Mouse (Mus musculus): ENCODE data around the gene Alpk1. TPM values are rescaled to one million over a fixed set of nuclear protein-coding genes. Genes with fewer than 3 reads are reported as not detected.

Alpk1 gene
- total RNA-seq, 2 experiments from 2014 or later: 2.9 to 5.2 TPM

DNA sequence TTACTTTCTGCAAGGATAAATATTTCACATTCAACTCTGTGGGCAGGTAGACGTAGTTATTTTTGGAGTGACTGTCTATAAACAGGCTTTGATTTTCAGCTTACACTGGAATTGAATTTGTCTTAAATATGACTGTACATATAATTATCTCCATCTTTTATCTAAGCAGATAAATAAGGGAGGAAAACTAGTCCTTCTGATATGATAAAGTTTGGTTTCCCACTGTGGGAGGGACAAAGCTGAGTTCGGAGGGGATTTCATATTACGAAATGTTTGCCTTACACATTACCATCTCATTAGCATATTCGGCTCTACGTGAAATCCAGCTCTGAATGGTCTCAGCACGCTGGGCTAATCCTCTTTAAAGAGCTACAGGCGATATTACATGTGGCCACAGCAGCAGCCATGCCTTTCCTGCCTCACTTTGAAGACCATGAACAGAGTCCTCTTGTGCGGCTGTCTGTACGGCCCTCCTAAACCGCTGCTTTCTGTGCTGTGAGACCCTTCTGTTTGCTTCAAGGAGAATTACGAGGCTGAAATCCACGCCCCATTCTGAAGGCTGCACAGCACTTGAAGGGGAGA is 30.3 kb downstream of the Alpk1 start:
- intact Hi-C loops (cut with DNase I): no loop called here

DNA sequence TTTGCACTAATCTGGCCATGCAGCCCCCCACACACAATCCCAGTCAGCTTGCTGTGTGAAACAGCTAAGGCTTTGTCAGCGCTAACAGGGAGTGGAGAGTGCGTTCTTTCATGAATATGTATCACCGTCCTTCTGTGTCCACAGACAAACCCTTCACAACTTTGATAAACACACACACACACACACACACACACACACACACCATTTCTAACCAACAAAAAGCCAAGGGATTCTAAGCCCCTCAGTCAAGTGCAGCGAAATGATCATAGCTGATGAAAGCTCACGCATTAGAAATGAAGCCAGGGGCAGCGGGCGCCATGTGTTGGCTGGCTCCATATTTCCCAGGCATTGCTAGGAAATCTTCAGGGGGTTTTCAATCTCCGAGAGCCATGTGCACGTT is 31.1 kb downstream of the Alpk1 start:
- intact Hi-C loops (cut with DNase I): no loop called here
- no peak for DNase-seq

More for the DNA sequence above, 30.3 kb downstream of the Alpk1 start:
- DNase-seq: no peak

DNA sequence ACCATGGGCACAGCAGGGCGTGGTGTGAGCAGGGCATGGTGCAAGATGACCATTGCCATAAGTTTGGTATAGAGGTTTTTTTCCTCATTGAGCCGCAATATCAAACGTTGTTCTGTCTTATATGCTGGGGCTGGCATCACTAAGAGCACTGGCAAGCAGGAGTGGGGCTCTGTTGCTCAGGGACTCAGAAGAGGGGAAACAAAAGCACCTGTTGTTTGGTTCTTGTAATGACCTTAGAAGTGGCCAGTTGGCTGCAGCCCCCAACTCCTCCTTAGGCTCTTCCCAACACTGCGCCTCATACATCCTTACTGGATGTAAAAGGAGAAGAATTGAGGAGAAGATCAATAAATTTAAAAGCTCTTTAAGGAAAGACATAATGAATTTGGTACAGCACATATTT is 31.7 kb downstream of the Alpk1 start:
- intact Hi-C loops (cut with DNase I): no loop called here
- DNase-seq: no peak

DNA sequence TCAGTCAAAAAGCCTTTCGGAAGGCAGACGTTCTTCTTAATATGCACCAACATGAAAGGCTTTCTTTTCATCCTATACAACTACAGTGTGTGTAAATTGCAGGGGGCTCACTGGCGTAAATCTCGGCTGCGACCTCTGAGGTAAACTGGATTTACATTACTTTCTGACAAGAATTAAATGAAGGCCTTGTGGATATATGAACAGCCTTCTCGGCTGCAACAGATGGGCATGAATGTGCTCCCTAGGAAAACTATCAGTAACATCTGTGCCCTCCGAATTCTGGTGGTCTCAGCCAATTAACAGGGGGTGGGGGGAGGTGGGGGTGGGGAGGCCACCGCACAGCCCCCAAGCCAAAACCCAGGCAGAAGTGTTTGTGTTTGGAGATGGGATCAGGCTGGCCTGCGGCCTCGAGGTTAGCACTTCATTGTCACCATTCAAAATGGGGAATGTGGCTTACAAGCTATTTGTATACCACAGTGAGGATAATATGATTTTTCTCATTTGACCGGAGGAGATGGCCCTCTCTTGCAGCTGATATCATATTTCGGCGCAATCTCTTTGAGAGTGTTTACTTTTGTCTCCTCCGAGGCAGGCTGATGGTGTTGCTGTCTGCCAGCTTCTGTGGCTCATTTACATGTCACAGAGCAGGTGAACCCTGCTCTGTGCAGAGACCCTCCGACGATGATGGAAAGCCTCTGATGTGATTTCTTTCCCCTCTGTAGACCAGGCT is 34.3 kb downstream of the Alpk1 start:
- no peak for DNase-seq
- intact Hi-C loops (cut with DNase I): no loop called here

DNA sequence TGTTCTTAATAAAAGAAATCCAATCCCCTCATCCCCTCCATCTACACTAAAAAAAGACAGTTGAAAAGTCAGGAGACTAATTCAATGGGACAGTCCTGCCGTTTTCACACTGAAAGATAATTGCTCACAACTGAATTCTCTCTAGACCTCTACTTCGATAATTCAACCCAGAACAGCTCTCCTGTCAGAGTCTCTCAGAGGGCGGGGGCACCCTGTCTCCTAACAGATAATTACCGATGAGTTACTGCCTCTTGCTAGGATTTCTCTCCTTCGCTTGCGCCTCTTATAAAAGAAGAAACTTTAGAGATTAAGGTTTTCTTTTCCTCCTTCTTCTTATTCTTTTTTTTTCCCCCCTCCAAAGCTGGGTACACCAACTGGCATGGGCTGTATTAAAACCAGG is 34.8 kb downstream of the Alpk1 start:
- no peak for DNase-seq
- intact Hi-C loops (cut with DNase I): no loop called here

DNA sequence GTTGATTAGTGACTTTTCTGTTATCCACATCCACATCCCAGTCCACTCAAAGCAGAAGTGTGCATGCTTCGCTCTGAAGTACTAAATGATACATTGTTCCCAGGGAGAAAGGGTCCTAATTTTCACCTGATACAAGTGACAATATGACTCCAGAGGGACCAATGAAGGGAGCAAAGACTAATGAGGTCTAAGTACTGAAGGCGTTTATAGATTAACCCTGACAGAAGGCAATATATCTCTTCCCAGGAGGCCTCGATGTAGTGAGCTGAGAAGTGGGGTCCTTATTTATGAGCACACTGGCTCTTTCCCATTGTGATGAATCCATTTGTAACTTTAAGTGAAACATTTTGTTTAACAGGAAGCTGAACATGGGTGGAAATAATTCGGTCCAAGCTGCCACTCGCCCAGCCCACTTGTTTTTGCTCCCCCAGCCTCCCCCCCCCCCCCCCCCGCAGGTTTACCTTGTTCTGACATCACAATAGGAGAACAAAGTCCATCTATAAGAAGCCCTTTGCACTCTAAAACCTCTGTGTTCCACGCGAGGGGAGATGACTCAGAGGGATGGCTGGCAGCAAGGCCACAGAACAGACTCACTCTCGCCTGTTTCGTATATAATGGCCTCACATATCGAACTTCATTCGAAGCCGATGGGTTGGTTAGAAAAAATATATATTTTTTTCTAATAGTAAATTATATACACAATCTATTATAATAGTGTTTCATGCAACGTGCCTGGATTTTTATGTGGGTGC is 36.5 kb downstream of the Alpk1 start:
- no peak for DNase-seq
- intact Hi-C loops (cut with DNase I): no loop called here

DNA sequence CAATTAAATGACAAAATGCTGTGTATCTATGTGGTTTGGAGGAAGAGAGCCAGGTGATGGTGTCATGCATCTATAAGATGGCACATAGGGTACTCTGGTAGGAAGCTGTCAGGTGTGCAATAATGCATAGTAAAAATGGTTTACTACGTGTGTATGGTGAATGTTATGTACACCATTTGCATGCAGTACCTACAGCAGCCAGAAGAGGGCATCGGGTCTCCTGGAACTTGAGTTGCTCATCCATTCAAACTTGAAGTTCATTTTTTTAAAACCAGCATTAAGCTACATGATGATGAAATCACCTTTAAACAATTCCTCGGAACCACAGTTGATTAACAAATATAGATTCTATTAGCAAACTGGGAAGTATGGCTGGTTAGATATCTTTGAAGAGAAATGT is 38.9 kb downstream of the Alpk1 start:
- no peak for DNase-seq

DNA sequence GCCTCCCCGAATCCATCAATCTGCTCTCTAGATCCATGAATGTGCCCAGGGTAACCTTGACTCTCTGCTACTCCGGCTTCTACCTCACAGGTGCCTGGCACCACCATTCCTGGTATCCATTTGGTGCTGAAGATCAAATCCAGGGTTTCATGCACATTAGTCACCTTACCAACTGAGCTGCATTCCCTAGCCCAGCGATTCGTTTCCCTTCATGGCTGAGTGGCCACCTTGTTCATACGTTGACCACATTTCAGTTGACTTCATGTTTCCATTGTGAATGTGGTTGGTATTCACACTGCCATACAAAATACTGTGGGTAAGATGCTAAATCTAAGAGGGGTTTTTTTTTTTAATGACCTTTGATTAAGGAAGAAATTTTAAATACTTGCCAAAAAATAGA is 42.5 kb downstream of the Alpk1 start:
- no peak for DNase-seq
- intact Hi-C loops (cut with DNase I): no loop called here

More for the DNA sequence above, 38.9 kb downstream of the Alpk1 start:
- intact Hi-C loops (cut with DNase I): no loop called here

DNA sequence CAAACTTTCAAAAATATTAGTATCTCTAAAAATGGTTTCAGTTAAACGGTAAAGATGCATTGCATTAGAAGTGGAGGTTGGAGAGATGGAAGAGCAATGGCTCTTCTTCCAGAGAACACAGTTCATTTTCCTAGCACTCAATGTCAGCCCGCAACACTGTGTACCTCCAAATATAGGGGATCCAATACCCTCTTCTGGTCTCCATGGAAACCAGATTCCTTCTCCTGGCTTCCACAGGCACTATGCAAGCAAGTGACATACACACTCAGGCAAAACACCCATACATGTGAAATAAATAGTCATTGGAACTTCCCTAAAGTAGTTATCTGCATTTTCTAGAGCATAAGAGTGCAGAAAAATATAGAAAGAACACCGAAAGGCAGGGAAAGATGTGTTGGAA is 44.9 kb downstream of the Alpk1 start:
- DNase-seq: no peak
- intact Hi-C loops (cut with DNase I): no loop called here

DNA sequence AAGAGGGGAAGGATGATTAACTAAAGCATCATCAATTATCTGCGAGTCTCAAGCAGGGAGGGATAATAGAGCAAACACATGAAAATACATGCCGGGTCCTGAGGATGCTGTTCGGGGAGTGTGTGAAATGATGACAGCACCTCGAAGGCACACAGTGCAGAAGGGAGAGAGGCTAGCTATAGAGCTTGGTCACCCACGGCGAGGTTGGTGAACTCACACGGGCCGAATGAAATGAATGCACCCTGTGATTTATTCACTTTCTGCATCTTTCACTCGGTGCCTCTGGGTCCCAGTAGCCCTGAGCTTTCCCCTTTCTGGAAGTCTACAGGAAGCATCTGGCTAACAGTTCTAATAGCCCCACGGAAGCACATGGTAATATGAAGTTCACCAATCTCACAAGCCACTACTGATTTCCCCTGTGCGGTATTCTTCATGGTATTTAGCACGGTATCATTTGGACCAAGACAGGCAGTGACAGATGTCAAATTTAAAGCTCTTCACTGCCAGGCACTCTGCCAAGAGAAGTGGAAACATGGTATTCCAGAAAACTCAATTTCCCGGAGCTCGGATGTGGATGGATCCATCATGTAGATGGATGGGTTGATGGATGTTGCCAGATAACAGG is 50.7 kb downstream of the Alpk1 start:
- intact Hi-C loops (cut with DNase I): no loop called here
- no peak for DNase-seq

DNA sequence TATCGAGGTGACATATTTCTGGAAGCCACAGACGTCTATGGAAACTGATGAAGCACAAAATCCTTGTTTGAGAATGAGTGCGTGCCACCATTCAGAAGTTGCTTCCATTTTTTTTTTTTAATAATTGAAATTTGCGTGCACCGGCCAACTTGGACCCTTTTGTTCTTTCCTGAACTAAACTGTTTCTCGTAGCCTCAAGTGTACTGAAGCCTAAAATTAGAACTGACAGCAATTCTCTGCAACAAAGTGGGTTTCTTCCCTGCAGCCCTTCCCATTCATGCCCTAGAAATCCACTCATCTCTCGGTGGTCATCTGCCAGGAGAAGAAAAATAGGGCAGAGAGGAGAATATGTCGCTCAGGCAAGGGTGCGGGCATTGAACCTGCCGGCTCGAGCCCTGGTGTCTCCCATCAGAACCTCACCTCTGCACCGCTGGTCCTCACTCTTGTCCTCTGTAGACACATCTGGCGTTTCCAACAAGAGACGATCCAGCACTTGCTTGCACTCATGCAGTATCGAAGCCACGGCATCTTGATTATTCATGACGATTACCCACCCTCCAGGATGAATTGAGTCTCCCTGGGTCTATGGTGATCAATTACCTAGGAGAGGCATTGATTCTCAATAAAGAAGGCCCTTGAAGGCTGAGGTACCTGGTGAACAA is 51.3 kb downstream of the Alpk1 start:
- intact Hi-C loops (cut with DNase I): no loop called here

DNA sequence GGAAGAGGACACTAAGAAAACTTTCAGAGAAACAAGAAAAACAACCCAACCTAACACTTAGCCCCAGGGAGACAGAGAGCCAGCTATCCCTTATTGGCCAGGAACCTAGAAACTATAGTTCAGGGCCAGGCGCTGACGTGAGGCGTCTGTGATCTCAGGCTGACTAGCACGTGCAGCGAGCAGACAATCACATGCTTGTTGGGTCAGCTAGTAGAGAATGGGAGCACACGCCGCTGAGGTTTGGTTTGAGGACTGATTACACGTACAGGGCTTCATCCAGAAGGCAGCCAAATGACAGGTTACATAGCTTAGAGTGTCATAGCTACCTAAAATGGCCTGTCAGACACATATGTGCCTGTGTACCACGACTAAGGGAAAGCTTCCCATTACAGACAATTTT is 52.3 kb downstream of the Alpk1 start:
- DNase-seq: no peak
- intact Hi-C loops (cut with DNase I): no loop called here

More for the DNA sequence above, 51.3 kb downstream of the Alpk1 start:
- no peak for DNase-seq

DNA sequence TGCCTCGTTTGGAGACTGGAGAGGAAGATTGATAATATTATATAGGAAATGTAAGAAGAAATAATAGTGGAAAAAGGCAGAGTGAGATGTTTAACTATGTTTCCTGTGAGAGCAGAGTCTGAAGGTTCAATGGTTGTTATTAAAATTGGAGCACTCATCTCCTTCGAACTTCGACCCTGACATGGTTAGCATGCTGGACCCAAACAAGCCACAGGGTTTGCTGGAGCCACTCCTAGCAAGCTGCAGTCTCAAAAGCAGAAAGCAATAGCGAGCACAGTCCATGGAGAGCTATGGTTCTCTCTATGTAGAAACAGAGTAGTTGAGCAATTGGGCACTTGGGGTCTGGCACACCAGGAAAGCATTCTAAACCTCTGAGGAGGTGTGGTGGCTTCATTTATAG is 59.4 kb downstream of the Alpk1 start:
- no peak for DNase-seq
- intact Hi-C loops (cut with DNase I): no loop called here

DNA sequence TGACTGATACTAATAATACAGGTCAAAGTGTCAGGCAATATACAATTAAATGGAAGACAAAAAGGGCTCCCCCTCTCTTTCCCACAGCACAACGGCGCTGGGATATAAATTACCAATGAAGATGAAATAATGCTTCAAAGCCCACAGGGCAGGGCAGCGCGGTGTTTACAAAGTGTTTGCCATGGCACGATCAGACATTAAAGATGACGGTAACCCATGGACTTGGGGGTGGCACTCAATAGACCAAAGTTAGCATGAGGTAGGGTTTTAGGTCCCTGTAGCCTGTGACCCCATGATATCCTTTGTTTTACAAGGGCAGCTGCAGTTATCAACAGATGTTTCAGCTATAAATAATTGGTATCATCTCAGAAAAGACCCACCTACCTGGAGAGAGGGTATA is 60.3 kb downstream of the Alpk1 start:
- intact Hi-C loops (cut with DNase I): no loop called here
- DNase-seq: no peak

DNA sequence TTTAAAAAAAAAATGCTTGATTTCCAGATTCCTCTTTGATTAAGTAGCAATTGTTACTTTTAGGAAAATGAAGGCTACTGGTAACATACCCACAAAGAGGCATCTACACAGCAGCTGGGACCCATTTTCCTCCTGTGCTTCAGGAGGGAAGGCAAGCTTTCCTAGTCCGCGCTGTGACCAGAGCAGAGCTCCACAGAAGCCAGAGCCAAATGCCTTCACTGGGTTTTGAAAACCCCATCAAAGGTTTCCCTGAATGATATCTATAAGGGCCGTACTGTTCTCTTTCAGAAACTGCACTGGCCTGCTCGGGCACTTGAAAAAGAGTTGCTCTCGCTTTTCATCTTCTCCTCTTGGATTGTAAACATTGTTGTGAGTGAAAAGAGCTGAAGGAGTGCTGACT is 60.7 kb downstream of the Alpk1 start:
- intact Hi-C loops (cut with DNase I): no loop called here
- DNase-seq: no peak

DNA sequence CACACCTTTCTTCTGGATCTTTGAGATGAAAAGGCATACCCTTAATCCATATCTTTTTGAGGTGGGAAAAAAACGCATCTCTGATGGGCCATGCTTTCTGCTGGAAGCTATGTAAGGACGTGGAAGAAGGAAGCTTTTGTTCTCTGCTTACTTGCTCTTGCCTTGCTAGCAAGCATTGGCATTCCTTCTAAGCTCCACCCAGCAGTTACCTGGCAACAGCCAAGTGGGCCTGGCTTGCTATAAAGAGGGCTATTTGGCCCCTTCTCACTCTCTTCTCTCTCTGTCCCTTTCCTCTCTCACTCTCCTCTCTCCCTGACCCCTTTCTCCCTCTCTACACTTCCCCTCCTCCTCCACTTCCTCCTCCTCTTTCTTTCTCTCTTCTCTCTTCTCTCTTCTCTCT is 63.6 kb downstream of the Alpk1 start:
- intact Hi-C loops (cut with DNase I): no loop called here

DNA sequence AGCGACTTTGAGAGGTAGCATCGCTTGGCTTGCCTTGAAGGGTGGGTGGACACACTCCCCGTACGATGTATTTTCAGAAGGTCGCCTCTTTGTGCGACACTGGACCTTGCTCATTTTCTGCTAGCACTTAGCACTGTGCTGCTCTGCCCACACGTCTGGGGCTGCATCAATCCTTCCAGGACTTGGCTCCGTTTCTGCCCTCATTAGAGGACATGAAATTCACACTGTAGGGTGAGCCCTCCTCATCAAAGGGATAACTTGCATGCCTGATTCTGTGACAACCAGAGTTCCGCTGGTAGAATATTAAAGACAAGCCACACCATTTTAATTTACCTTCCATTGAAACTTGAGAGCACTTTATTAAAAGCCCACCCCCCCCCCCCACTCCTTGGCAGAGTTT is 67.2 kb downstream of the Alpk1 start:
- DNase-seq: no peak
- intact Hi-C loops (cut with DNase I): no loop called here

More for the DNA sequence above, 63.6 kb downstream of the Alpk1 start:
- DNase-seq: no peak

DNA sequence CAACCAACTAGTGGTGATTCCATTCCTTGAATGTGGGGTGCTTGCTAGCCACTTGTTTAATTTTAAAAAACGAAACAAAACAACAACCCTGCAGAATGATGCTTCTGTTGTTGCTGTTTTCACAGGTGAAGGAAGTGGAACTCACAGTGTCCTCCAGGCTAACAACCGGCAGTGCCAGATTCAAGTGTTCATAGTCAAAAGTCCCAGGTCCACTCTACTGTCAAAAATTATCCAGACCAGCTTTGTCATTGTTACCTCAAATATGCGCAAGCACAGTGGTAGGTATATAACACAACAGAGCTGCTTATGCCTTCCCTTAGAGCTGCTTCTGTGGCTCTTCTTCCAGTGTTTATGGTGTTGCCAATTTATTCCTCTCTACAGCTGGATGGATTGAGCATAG is 68.8 kb downstream of the Alpk1 start:
- intact Hi-C loops (cut with DNase I): no loop called here
- DNase-seq: no peak

DNA sequence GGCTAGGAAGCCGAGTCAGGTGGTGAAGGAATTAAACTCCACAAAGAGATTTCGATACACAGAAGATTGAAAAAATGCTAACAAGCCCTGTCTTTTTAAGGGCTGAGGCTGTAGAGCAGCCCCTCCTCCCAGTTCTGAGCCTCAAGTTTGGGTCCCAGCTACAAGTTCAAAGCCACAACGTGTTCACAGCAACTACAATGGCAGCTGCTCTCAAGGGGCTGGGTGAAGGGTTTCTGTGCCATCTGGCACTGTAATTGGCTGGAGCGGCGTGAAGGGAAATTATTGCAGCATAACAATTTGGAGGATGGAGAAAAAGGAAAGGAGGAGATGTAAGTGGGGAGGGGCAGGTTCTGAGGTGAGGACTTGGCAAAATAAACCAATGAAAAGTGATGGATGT is 73.2 kb downstream of the Alpk1 start:
- intact Hi-C loops (cut with DNase I): no loop called here
- DNase-seq: no peak

DNA sequence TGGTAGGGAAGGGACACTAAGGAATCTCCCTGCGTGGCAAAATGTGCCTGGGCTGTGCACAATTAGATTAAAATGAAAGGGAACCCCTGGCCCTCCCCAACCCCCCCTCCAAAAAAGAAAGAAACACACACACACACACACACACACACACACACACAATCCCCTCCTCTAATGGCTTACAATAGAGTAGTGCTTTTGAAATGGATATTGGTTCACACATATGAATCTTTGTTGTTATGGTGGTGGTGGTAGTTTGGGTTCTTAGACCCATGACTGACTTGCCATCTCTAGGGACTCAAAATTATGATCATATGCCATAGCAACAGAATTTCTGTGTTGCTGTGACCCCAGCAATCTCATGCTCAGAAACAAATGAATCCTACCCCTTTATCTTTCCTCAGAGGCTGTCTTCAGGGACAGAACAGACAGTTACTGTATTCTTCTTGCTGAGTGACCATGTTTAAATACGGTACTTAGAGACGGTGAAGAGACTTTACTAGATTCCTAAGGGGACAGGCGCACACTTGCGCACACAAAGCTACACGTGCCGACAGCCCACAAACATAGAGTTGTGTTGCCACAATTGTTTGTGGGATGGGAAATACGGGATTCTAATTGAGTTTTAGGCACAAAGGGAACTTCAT is 73.8 kb downstream of the Alpk1 start:
- intact Hi-C loops (cut with DNase I): no loop called here
- no peak for DNase-seq

Data from heart, postnatal 14 days (tissue).